Mouse (Mus musculus): ENCODE results near the gene Olfr127.

DNA sequence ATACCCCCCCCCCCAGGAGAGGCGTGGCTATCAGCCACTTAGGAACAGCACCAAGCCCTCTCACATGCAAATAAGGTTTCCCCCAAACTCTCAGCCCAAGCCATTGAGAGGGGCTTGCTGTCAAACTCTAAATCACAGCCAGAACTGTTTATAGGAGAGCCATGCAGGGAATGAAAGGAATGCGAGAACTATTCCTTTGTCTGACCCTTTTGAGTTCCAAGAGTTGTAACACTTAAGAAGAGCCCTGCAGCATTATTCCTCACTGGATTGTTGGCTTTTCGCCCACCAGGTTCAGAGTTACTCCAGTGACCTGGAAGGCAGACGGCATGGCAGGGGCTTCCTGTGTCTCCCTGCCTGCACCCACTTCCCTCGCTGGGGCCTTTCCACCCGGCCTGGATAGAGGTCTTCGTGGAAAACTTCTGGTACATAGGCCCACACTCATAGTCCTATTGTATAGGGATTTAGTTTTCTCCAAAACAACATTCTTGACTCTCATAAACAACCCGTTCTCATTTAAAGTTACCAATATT is 30.5 kb upstream of the Olfr127 start:
- no peak for TF ChIP-seq CHD2 (IDR thresholded peaks at IDR 0.05; ENCODE audit: low read length)
- TF ChIP-seq MEF2A (IDR thresholded peaks at IDR 0.05; ENCODE audit: extremely low read depth, insufficient replicate concordance, low read depth, low read length, poor library complexity, severe bottlenecking) = no peak
- no peak for TF ChIP-seq HCFC1 (IDR thresholded peaks at IDR 0.05; ENCODE audit: low read depth, low read length)
- TF ChIP-seq GATA1 (IDR thresholded peaks at IDR 0.05; ENCODE audit: low read depth, low read length) = no peak
- TF ChIP-seq CTCF (IDR thresholded peaks at IDR 0.05 in 2 of 3, conservative IDR thresholded peaks at IDR 0.05 in 1 of 3; ENCODE audit: control insufficient read depth in 1 of 3, insufficient read depth in 1 of 3, low read depth in 2 of 3, low read length in 3 of 3, poor library complexity in 1 of 3, severe bottlenecking in 1 of 3) = no peak
- no peak for TF ChIP-seq USF1 (IDR thresholded peaks at IDR 0.05; ENCODE audit: low read depth, low read length)
- no peak for TF ChIP-seq SMC3 (IDR thresholded peaks at IDR 0.05; ENCODE audit: low read depth, low read length)
- TF ChIP-seq TAL1 (IDR thresholded peaks at IDR 0.05; ENCODE audit: low read length) = no peak
- no peak for TF ChIP-seq MYC (IDR thresholded peaks at IDR 0.05; ENCODE audit: low read depth, low read length)
- TF ChIP-seq MYB (IDR thresholded peaks at IDR 0.05; ENCODE audit: low read depth, low read length) = no peak
- no peak for TF ChIP-seq ELF1 (IDR thresholded peaks at IDR 0.05; ENCODE audit: low read depth, low read length)
- no peak for TF ChIP-seq TCF12 (IDR thresholded peaks at IDR 0.05; ENCODE audit: low read depth, low read length)
- no peak for TF ChIP-seq POLR2A (IDR thresholded peaks at IDR 0.05; ENCODE audit: control insufficient read depth in 1 of 2, insufficient read depth in 1 of 2, low read depth in 1 of 2, low read length in 2 of 2, poor library complexity in 1 of 2)

All from MEL (cell line).